Mouse (Mus musculus) cerebellum, adult 9-11 months (tissue): ENCODE measurements around the gene Olfr1102.

Experiments
- DNase-seq: peaks from one replicate; pipeline ENCODE4 v3.0.0; 2022

Olfr1102 gene

GRCm38 (mm10) chr2:86998098-86998497, at the start of gene Olfr1102:
Gene Olfr1102 (plus strand): TSS chr2:86998398.
- no peak for DNase-seq

- no peak for DNase-seq
Measured at GRCm38 (mm10) chr2:86960593-86960992, 37.6 kb upstream of the Olfr1102 start, which contains the start of gene Olfr1099. Gene Olfr1099 (minus strand): TSS chr2:86960693.

GRCm38 (mm10) chr2:86979854-86980253, 18.3 kb upstream of the Olfr1102 start, which contains the start of gene Olfr1100:
Gene Olfr1100 (minus strand): TSS chr2:86979954.
- DNase-seq, result no peak

GRCm38 (mm10) chr2:86991121-86991520, 7.1 kb upstream of the Olfr1102 start, which contains the start of gene Olfr1101:
Gene Olfr1101 (minus strand): TSS chr2:86991221.
- no peak for DNase-seq

GRCm38 (mm10) chr2:87026980-87027379, 28.8 kb downstream of the Olfr1102 start, which contains the start of gene Olfr1104:
Gene Olfr1104 (minus strand): TSS chr2:87027080.
- DNase-seq, result no peak

GRCm38 (mm10) chr2:87036431-87036830, 38.2 kb downstream of the Olfr1102 start, which contains the start of gene Olfr1105:
Gene Olfr1105 (minus strand): TSS chr2:87036531.
- no peak for DNase-seq

- no peak for DNase-seq
Measured at GRCm38 (mm10) chr2:87052173-87052572, 54.0 kb downstream of the Olfr1102 start, which contains the start of gene Olfr1106. Gene Olfr1106 (minus strand): TSS chr2:87052273.
